Mouse (Mus musculus): ENCODE measurements around the gene Rab25. TPM values are rescaled to one million over a fixed set of nuclear protein-coding genes. Genes with fewer than 3 reads are reported as not detected.
"Not testable (repeated sequence)": the region's sequence is repeated elsewhere in the genome, so short reads cannot be mapped to it uniquely, and the experiment has no call there.

Gene Rab25
- polyA plus RNA-seq (2014; fragmentation: Nextera tagmentation; extraction: Ambion mirVana) = 21.3 and 22.1 TPM in 2 replicates

DNA sequence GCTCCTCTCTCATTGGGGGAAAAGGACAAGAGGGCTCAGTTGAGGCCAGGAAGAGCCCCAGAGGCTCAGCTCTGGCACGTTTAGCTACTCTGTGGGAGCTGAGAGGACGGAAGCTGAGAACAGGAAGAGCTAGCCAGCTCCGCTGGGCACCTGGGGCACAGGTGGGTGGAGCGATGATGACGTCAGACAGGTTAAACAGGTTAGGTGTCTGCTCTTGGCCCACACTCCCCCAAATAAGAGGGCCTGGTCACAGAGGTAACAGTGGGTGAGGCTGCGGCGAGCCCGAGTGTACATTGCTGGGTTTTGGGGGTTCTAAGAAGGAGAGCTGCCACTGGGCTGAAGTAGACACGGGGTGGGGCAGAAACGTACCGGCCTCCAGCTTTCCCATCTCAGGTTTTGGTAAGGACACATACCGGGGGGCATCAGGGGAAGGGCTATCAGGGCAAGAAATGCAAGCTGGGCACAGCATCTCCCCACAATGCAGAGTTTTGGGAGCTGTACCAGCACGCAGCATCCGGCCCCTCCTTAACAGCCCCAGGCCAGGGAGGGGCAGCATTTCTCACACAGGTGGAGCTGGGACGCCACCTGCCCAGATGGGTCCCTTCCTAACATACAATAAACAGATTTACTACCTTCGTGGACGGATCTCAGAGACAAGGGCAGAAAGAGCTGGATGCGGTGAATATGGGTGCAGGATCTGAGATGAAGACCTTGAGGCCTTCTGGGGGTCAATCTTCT, at the start of gene Rab25:
Gene Rab25 (minus strand): TSS at position 121 of the 738 bp plus-strand sequence.
- Histone ChIP-seq H3K27ac (ENCODE audit: low read depth) (peak within 1 kb of the TSS; percentile 58), H3K9me3 (ENCODE audit: low read depth, low read length) (no peaks in the 10 kb centered on the region), H3K4me2 (peak within 1 kb of the TSS; percentile 53), H3K4me3 (ENCODE audit: low read depth, low read length) (peak within 1 kb of the TSS; percentile 15; the same call in 1 of the 2 replicates), H3K36me3 (ENCODE audit: insufficient read depth) (0 out of 2 replicates have a peak, but pooled peaks cover 3% of the 10 kb centered on the region), H3K27me3 (ENCODE audit: insufficient read depth, low read length) (no peaks in the 10 kb centered on the region), H3K4me1 (ENCODE audit: insufficient read depth) (0 out of 2 replicates have a peak, but pooled peaks cover 2% of the 10 kb centered on the region), H3K9ac (no peak within 1 kb of the TSS; the same call in 1 of the 2 replicates)
- DNase-seq = peak; percentile 77
- 36% methylated on average over 18 of the region's 18 CpGs for WGBS
- ATAC-seq (ENCODE audit: insufficient read depth) = no peak
- TF ChIP-seq CTCF (IDR thresholded peaks at IDR 0.05; ENCODE audit: low read depth) = no peak

- not testable (repeated sequence) for H3K9me3 ChIP-seq (ENCODE audit: low read depth, low read length); ATAC-seq (ENCODE audit: insufficient read depth); DNase-seq; H3K4me3 ChIP-seq (ENCODE audit: low read depth, low read length); H3K36me3 ChIP-seq (ENCODE audit: insufficient read depth); H3K9ac ChIP-seq; H3K27ac ChIP-seq (ENCODE audit: low read depth); H3K27me3 ChIP-seq (ENCODE audit: insufficient read depth, low read length); H3K4me2 ChIP-seq
- WGBS = 71% methylated on average over 4 of the region's 4 CpGs
- H3K4me1 ChIP-seq (ENCODE audit: insufficient read depth) = peaks cover 14% of the 10 kb centered on the region
Measured at GRCm38 (mm10) chr3:88596547-88596946, 48.4 kb upstream of the Rab25 start.

GRCm38 (mm10) chr3:88593893-88594580, 45.9 kb upstream of the Rab25 start:
- Histone ChIP-seq H3K9ac (no peak overlapping the region), H3K36me3 (ENCODE audit: insufficient read depth) (no peaks in the 10 kb centered on the region), H3K27me3 (ENCODE audit: insufficient read depth, low read length) (no peaks in the 10 kb centered on the region), H3K4me3 (ENCODE audit: low read depth, low read length) (no peak overlapping the region), H3K9me3 (ENCODE audit: low read depth, low read length) (no peaks in the 10 kb centered on the region), H3K27ac (ENCODE audit: low read depth) (peak overlapping the region; percentile 83), H3K4me1 (ENCODE audit: insufficient read depth) (peaks cover 14% of the 10 kb centered on the region), H3K4me2 (peak overlapping the region; percentile 36)
- WGBS = 24% methylated on average over 10 of the region's 10 CpGs
- peak; percentile 63 for ATAC-seq (ENCODE audit: insufficient read depth)
- DNase-seq = peak; percentile 78
- no peak for TF ChIP-seq CTCF (IDR thresholded peaks at IDR 0.05; ENCODE audit: low read depth)

GRCm38 (mm10) chr3:88592942-88593576, 45.0 kb upstream of the Rab25 start:
- peak overlapping the region; percentile 15; the same call in 1 of the 2 replicates for H3K4me2 ChIP-seq
- 61% methylated on average over 10 of the region's 10 CpGs for WGBS
- peaks cover 7% of the 10 kb centered on the region for H3K36me3 ChIP-seq (ENCODE audit: insufficient read depth)
- H3K9ac ChIP-seq = no peak overlapping the region
- no peak for TF ChIP-seq CTCF (IDR thresholded peaks at IDR 0.05; ENCODE audit: low read depth)
- ATAC-seq (ENCODE audit: insufficient read depth) (no peak), DNase-seq (no peak)
- H3K4me3 ChIP-seq (ENCODE audit: low read depth, low read length) = no peak overlapping the region
- peak overlapping the region; percentile 80 for H3K27ac ChIP-seq (ENCODE audit: low read depth)
- H3K27me3 ChIP-seq (ENCODE audit: insufficient read depth, low read length) = no peaks in the 10 kb centered on the region
- H3K9me3 ChIP-seq (ENCODE audit: low read depth, low read length) = no peaks in the 10 kb centered on the region
- peaks cover 14% of the 10 kb centered on the region for H3K4me1 ChIP-seq (ENCODE audit: insufficient read depth)

- H3K4me1 ChIP-seq (ENCODE audit: insufficient read depth) = peaks cover 14% of the 10 kb centered on the region
- no peak overlapping the region; the same call in 1 of the 2 replicates for H3K9ac ChIP-seq
- H3K27me3 ChIP-seq (ENCODE audit: insufficient read depth, low read length) = no peaks in the 10 kb centered on the region
- H3K4me2 ChIP-seq = peak overlapping the region; percentile 15; the same call in 1 of the 2 replicates
- TF ChIP-seq CTCF (IDR thresholded peaks at IDR 0.05; ENCODE audit: low read depth) = peak; percentile 63
- H3K27ac ChIP-seq (ENCODE audit: low read depth) = peak overlapping the region; percentile 80
- peaks cover 16% of the 10 kb centered on the region for H3K36me3 ChIP-seq (ENCODE audit: insufficient read depth)
- WGBS = 17% methylated on average over 9 of the region's 9 CpGs
- H3K9me3 ChIP-seq (ENCODE audit: low read depth, low read length) = no peaks in the 10 kb centered on the region
- DNase-seq (peak; percentile 93), ATAC-seq (ENCODE audit: insufficient read depth) (no peak)
- no peak overlapping the region for H3K4me3 ChIP-seq (ENCODE audit: low read depth, low read length)
Measured at GRCm38 (mm10) chr3:88591950-88592731, 44.0 kb upstream of the Rab25 start.

DNA sequence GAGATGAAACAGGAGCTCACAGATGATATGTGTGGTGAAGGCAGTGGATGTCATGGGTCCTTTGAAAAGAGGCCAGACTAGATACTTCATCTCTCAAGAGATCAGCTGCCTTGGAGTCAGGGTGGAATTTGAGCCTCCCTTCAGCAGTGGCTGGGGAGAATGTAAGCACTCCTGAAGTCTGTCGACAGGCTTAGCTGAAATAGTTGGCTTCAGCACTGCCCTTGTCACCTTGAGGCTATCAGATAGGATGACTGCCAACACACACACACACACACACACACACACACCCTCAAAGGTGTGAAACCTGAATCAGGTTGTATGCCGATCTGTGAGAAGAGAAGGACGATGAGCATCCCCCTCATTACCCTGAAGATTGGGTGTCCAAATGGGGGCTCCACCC, 42.9 kb upstream of the Rab25 start:
- no peak overlapping the region for H3K4me3 ChIP-seq (ENCODE audit: low read depth, low read length)
- H3K4me2 ChIP-seq = no peak overlapping the region
- peak overlapping the region; percentile 79 for H3K27ac ChIP-seq (ENCODE audit: low read depth)
- TF ChIP-seq CTCF (IDR thresholded peaks at IDR 0.05; ENCODE audit: low read depth) = no peak
- ATAC-seq (ENCODE audit: insufficient read depth) (no peak; the same call in 1 of the 2 replicates), DNase-seq (peak; percentile 28)
- H3K9me3 ChIP-seq (ENCODE audit: low read depth, low read length) = no peaks in the 10 kb centered on the region
- 46% methylated on average over 3 of the region's 3 CpGs for WGBS
- H3K4me1 ChIP-seq (ENCODE audit: insufficient read depth) = peaks cover 14% of the 10 kb centered on the region
- H3K36me3 ChIP-seq (ENCODE audit: insufficient read depth) = peaks cover 27% of the 10 kb centered on the region
- H3K27me3 ChIP-seq (ENCODE audit: insufficient read depth, low read length) = no peaks in the 10 kb centered on the region
- no peak overlapping the region; the same call in 1 of the 2 replicates for H3K9ac ChIP-seq

All from lung, embryonic 14.5 days (tissue).